Mouse (Mus musculus) monocyte, adult 5-6 weeks (primary cell): ENCODE data around the gene Fbln1. TPM values are rescaled to one million over a fixed set of nuclear protein-coding genes. Genes with fewer than 3 reads are reported as not detected.

ENCODE experiments used
- ATAC-seq: fragments of 153-309, 156-312 bp; replicated peaks from 2 replicates; pipeline ENCODE4 v1.8.0; 2017; ENCODE audit warnings: mild to moderate bottlenecking; ENCODE audit not compliant: low TSS enrichment, insufficient number of reproducible peaks, severe bottlenecking, poor library complexity, low FRiP score
- total RNA-seq: library from RNA; stranded (forward); fragments of 200-1000, 200-491, 200-594 nt; gene quantifications from 3 replicates; pipeline ENCODE4 v1.2.3, GENCODE M21; 2017

The Fbln1 gene
- total RNA-seq: not detected in 3 replicates

GRCm38 (mm10) chr15:85205792-85206702 lies at the start of gene Fbln1:
Gene Fbln1, plus strand, starts transcription at chr15:85205949.
- ATAC-seq: no peak

- no peak for ATAC-seq
These were observed 49.6 kb upstream of the Fbln1 start for GRCm38 (mm10) chr15:85156198-85156597.

- ATAC-seq: no peak
These were observed 44.3 kb upstream of the Fbln1 start for GRCm38 (mm10) chr15:85161416-85161815.

- no peak for ATAC-seq
These were observed 42.8 kb upstream of the Fbln1 start for GRCm38 (mm10) chr15:85162693-85163663.

GRCm38 (mm10) chr15:85166433-85166933 lies 39.3 kb upstream of the Fbln1 start:
- ATAC-seq: no peak

GRCm38 (mm10) chr15:85167086-85167679 lies 38.6 kb upstream of the Fbln1 start:
- no peak for ATAC-seq

- no peak for ATAC-seq
These were observed 33.7 kb upstream of the Fbln1 start for GRCm38 (mm10) chr15:85172054-85172453.

GRCm38 (mm10) chr15:85173425-85173824 lies 32.3 kb upstream of the Fbln1 start:
- no peak for ATAC-seq

GRCm38 (mm10) chr15:85174060-85174459 lies 31.7 kb upstream of the Fbln1 start:
- ATAC-seq: no peak

GRCm38 (mm10) chr15:85177576-85177975 lies 28.2 kb upstream of the Fbln1 start:
- 0 out of 2 replicates have a peak, but pooled peaks have one; percentile 70 for ATAC-seq

- no peak for ATAC-seq
These were observed 27.6 kb upstream of the Fbln1 start for GRCm38 (mm10) chr15:85178172-85178571.

- ATAC-seq: no peak
These were observed 26.1 kb upstream of the Fbln1 start for GRCm38 (mm10) chr15:85179528-85180180.

- ATAC-seq: no peak
These were observed 25.4 kb upstream of the Fbln1 start for GRCm38 (mm10) chr15:85180368-85180767.

GRCm38 (mm10) chr15:85182063-85182462 lies 23.7 kb upstream of the Fbln1 start:
- ATAC-seq: no peak

GRCm38 (mm10) chr15:85186916-85187315 lies 18.8 kb upstream of the Fbln1 start:
- ATAC-seq: no peak

GRCm38 (mm10) chr15:85188167-85188778 lies 17.5 kb upstream of the Fbln1 start:
- no peak for ATAC-seq

GRCm38 (mm10) chr15:85200446-85201289 lies 5.1 kb upstream of the Fbln1 start:
- ATAC-seq: no peak
